In the genomic region with DNA sequence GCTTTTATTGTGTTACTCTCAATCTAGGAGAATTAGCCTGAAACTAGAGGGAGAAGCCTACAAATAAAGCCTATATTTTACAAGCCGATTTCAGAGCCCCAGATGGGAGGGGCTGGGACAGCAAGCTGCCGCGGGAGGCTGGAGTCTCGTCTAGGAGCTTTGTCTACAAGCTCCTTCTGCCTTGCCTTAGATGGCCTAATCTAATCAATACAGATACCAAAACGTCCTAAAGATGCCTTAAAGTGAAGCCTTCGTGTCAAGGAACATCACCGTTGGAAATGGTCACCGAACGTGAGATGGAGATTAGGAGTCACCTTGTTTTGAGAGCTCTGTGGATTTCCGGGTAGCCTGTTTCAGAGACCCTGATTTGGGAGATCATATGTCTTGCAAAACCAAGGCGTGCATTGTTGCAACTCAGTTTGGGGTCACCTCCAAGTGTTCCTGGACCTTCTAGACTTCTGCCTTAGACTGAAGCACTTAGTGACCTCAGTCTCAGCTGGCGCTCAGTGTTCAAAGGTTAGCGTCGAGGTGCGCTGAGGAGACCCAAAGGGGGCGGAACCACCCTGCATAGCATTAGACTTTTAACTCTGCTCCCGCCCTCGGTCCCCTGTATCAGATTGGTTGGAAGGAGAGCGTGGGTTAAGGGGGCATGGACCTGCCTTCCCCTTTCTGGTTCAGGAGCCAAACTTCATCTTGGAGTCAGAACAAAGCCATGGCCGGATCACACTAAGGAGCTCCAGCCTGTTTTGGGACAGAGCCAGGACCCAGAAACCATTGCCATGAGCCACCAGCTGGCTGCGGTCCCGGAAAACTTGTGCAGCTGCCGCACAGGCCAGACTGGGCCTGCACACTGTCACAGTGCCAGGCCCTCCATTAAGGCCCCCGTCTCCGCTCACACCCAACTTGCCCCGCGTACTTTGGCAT, we compare ENCODE assay signal across 8 mouse cellular contexts.
DNase-seq lines count a peak whose midpoint lies in the region; ATAC-seq and TF ChIP-seq lines count a peak whose summit lies in the region.

No protein-coding gene starts in this region.

- peak; percentile 91 for DNase-seq in fibroblast of lung, adult 2 months (ENCODE audit: low read depth)
- peak; percentile 99 for DNase-seq in liver, adult 2 months (ENCODE audit: extremely low read depth, low read depth, low spot score)

- H3K9me3 ChIP-seq in heart, embryonic 12.5 days (replicated peaks) = no peaks in the 10 kb centered on the region
- no peaks in the 10 kb centered on the region for H3K9me3 ChIP-seq in kidney, embryonic 16.5 days (ENCODE audit: low read length)

- ATAC-seq in heart, embryonic 12.5 days (ENCODE audit: insufficient number of reproducible peaks, low FRiP score) = peak; percentile 85
- peak; percentile 85 for ATAC-seq in kidney, embryonic 16.5 days (ENCODE audit: low FRiP score, low TSS enrichment)

- peaks cover 44% of the 10 kb centered on the region for H3K4me1 ChIP-seq in bone marrow macrophage, adult 2 months (ENCODE audit: control insufficient read depth, insufficient read depth, low read length)
- peaks cover 46% of the 10 kb centered on the region for H3K4me1 ChIP-seq in heart, embryonic 12.5 days (replicated peaks)
- peaks cover 38% of the 10 kb centered on the region for H3K4me1 ChIP-seq in kidney, embryonic 16.5 days (ENCODE audit: insufficient read depth, low read length)
- H3K4me1 ChIP-seq in liver, adult 2 months (ENCODE audit: control insufficient read depth, insufficient read depth, low read length) = peaks cover 16% of the 10 kb centered on the region
- peaks cover 10% of the 10 kb centered on the region for H3K4me1 ChIP-seq in testis, adult 2 months (ENCODE audit: control insufficient read depth, insufficient read depth, low read length)

- peak overlapping the region; percentile 77 for H3K27ac ChIP-seq in bone marrow macrophage, adult 2 months (ENCODE audit: insufficient read depth, low read depth, low read length)
- H3K27ac ChIP-seq in heart, embryonic 12.5 days (ENCODE audit: poor library complexity, severe bottlenecking) = peak overlapping the region; percentile 94
- peak overlapping the region; percentile 95 for H3K27ac ChIP-seq in kidney, embryonic 16.5 days (ENCODE audit: low read length)
- H3K27ac ChIP-seq in liver, adult 2 months (replicated peaks; ENCODE audit: insufficient read depth, low read depth, low read length) = peak overlapping the region; percentile 85
- peak overlapping the region; percentile 58 for H3K27ac ChIP-seq in testis, adult 2 months (ENCODE audit: control insufficient read depth, insufficient read depth, low read depth, low read length)

- H3ac ChIP-seq in C2C12 (ENCODE audit: control insufficient read depth, insufficient read length, low read depth) = peak overlapping the region; percentile 70
- no peak overlapping the region for H3ac ChIP-seq in myocyte (ENCODE audit: control insufficient read depth, insufficient read length)

- no peak for TF ChIP-seq POLR2A in bone marrow macrophage, adult 2 months (IDR thresholded peaks at IDR 0.05; ENCODE audit: borderline replicate concordance, low read depth, low read length)
- TF ChIP-seq POLR2A in liver, adult 2 months (IDR thresholded peaks at IDR 0.05; ENCODE audit: extremely low read depth, insufficient read depth, low read length) = no peak
- peak; percentile 56 for TF ChIP-seq POLR2A in myocyte (IDR thresholded peaks at IDR 0.05; ENCODE audit: insufficient read length, low read depth)
- TF ChIP-seq POLR2A in testis, adult 2 months (IDR thresholded peaks at IDR 0.05; ENCODE audit: control insufficient read depth, low read depth, low read length) = no peak

- no peaks in the 10 kb centered on the region for H3K27me3 ChIP-seq in C2C12 (ENCODE audit: control insufficient read depth, insufficient read depth, insufficient read length)
- no peaks in the 10 kb centered on the region for H3K27me3 ChIP-seq in heart, embryonic 12.5 days (replicated peaks)
- H3K27me3 ChIP-seq in kidney, embryonic 16.5 days (ENCODE audit: insufficient read depth, low read length) = no peaks in the 10 kb centered on the region
- no peaks in the 10 kb centered on the region for H3K27me3 ChIP-seq in liver, adult 2 months (ENCODE audit: control insufficient read depth, insufficient read depth, low read length)
- no peaks in the 10 kb centered on the region for H3K27me3 ChIP-seq in myocyte (ENCODE audit: control insufficient read depth, insufficient read depth, insufficient read length)
- no peaks in the 10 kb centered on the region for H3K27me3 ChIP-seq in testis, adult 2 months (ENCODE audit: control insufficient read depth, insufficient read depth, low read length)

- H3K79me3 ChIP-seq in C2C12 (ENCODE audit: low read depth) = no peaks in the 10 kb centered on the region

- H3K9ac ChIP-seq in heart, embryonic 12.5 days = peak overlapping the region; percentile 21
- peak overlapping the region; percentile 59 for H3K9ac ChIP-seq in kidney, embryonic 16.5 days (replicated peaks; ENCODE audit: low read length)
- peak overlapping the region; percentile 43 for H3K9ac ChIP-seq in liver, adult 2 months (ENCODE audit: low read depth, low read length)

- no peaks in the 10 kb centered on the region for H3K79me2 ChIP-seq in C2C12 (ENCODE audit: control insufficient read depth, insufficient read depth)
- H3K79me2 ChIP-seq in liver, adult 2 months (ENCODE audit: control insufficient read depth, insufficient read depth, low read length) = no peaks in the 10 kb centered on the region
- H3K79me2 ChIP-seq in myocyte (ENCODE audit: control insufficient read depth, insufficient read depth) = no peaks in the 10 kb centered on the region

- peak overlapping the region; percentile 18 for H3K4me3 ChIP-seq in C2C12 (ENCODE audit: insufficient read depth, poor library complexity, severe bottlenecking)
- peak overlapping the region; percentile 51 for H3K4me3 ChIP-seq in bone marrow macrophage, adult 2 months (ENCODE audit: insufficient read depth, low read length)
- peak overlapping the region; percentile 35 for H3K4me3 ChIP-seq in heart, embryonic 12.5 days
- H3K4me3 ChIP-seq in kidney, embryonic 16.5 days (ENCODE audit: low read length) = peak overlapping the region; percentile 36
- H3K4me3 ChIP-seq in liver, adult 2 months (ENCODE audit: insufficient read depth, low read depth, low read length) = peak overlapping the region; percentile 48
- H3K4me3 ChIP-seq in myocyte = peak overlapping the region; percentile 22
- peak overlapping the region; percentile 19; the same call in 1 of the 2 replicates for H3K4me3 ChIP-seq in testis, adult 2 months (ENCODE audit: control insufficient read depth, low read depth, low read length)

- H3K36me3 ChIP-seq in C2C12 (ENCODE audit: control insufficient read depth, insufficient read depth) (no peaks in the 10 kb centered on the region), myocyte (ENCODE audit: control insufficient read depth, insufficient read depth) (no peaks in the 10 kb centered on the region)
- H3K36me3 ChIP-seq in heart, embryonic 12.5 days = no peaks in the 10 kb centered on the region
- no peaks in the 10 kb centered on the region for H3K36me3 ChIP-seq in kidney, embryonic 16.5 days (ENCODE audit: insufficient read depth, low read length)
- no peaks in the 10 kb centered on the region for H3K36me3 ChIP-seq in liver, adult 2 months (ENCODE audit: control insufficient read depth, insufficient read depth, low read length)
- H3K36me3 ChIP-seq in testis, adult 2 months (ENCODE audit: control insufficient read depth, insufficient read depth, low read length) = no peaks in the 10 kb centered on the region

- no peak for TF ChIP-seq CTCF in C2C12 (IDR thresholded peaks at IDR 0.05; ENCODE audit: control insufficient read depth, insufficient read depth, insufficient read length)
- no peak for TF ChIP-seq CTCF in bone marrow macrophage, adult 2 months (IDR thresholded peaks at IDR 0.05; ENCODE audit: low read depth, low read length)
- no peak for TF ChIP-seq CTCF in liver, adult 2 months (IDR thresholded peaks at IDR 0.05; ENCODE audit: low read depth, low read length)
- no peak for TF ChIP-seq CTCF in testis, adult 2 months (IDR thresholded peaks at IDR 0.05; ENCODE audit: control insufficient read depth, insufficient read depth, insufficient replicate concordance, low read depth, low read length)

- WGBS in heart, embryonic 12.5 days = 5% methylated on average over 27 of the region's 27 CpGs
- 14% methylated on average over 27 of the region's 27 CpGs for WGBS in kidney, embryonic 16.5 days
- WGBS in liver, adult 2 months = 9% methylated on average over 27 of the region's 27 CpGs

- H3K4me2 ChIP-seq in heart, embryonic 12.5 days = peak overlapping the region; percentile 65
- peak overlapping the region; percentile 66 for H3K4me2 ChIP-seq in kidney, embryonic 16.5 days (replicated peaks; ENCODE audit: low read depth, low read length)
- peak overlapping the region; percentile 97 for H3K4me2 ChIP-seq in myocyte (ENCODE audit: low read depth)

TF ChIP-seq in C2C12, 6 proteins besides CTCF, POLR2A, EP300 and RAD21:
- TF ChIP-seq MYOG (IDR thresholded peaks at IDR 0.05; ENCODE audit: control insufficient read depth, extremely low read depth, insufficient read length) (no peak), MYOD1 (IDR thresholded peaks at IDR 0.05; ENCODE audit: control insufficient read depth, insufficient read length, low read depth) (peak; percentile 96), FOSL1 (IDR thresholded peaks at IDR 0.05; ENCODE audit: insufficient read depth, low read length, poor library complexity, severe bottlenecking) (no peak), USF1 (IDR thresholded peaks at IDR 0.05; ENCODE audit: low read depth) (no peak), CEBPB (IDR thresholded peaks at IDR 0.05; ENCODE audit: low read depth) (no peak), MAX (IDR thresholded peaks at IDR 0.05) (peak; percentile 84)
TF ChIP-seq in C2C12: peak in this region for 2.

TF ChIP-seq in myocyte, 11 proteins besides CTCF, POLR2A, EP300 and RAD21:
- no peak for TF ChIP-seq REST (IDR thresholded peaks at IDR 0.05; ENCODE audit: insufficient read depth, insufficient read length)
- TF ChIP-seq MYOG (IDR thresholded peaks at IDR 0.05; ENCODE audit: control insufficient read depth in 1 of 3, insufficient read depth in 1 of 3, insufficient read length in 2 of 3, low read depth in 2 of 3) = peak; percentile 88 to 99 (median 99)
- TF ChIP-seq SRF (IDR thresholded peaks at IDR 0.05; ENCODE audit: control insufficient read depth, insufficient read length, low read depth) = peak; percentile 40
- TF ChIP-seq E2F4 (IDR thresholded peaks at IDR 0.05; ENCODE audit: insufficient read depth) = peak; percentile 58
- peak; percentile 91 for TF ChIP-seq TCF12 (IDR thresholded peaks at IDR 0.05; ENCODE audit: insufficient read depth, poor library complexity, severe bottlenecking)
- peak; percentile 93 for TF ChIP-seq TCF3 (IDR thresholded peaks at IDR 0.05; ENCODE audit: insufficient read length, low read depth)
- no peak for TF ChIP-seq USF1 (IDR thresholded peaks at IDR 0.05; ENCODE audit: low read depth)
- TF ChIP-seq MYOD1 (IDR thresholded peaks at IDR 0.05; ENCODE audit: control insufficient read depth in 1 of 3, insufficient read length in 2 of 3, low read depth in 2 of 3) = peak in 2 of 3 experiments; percentile 98

Comparison
In these comparisons a context has a peak if more than half of its experiments do, and no peak if none do; other contexts are left out.
1. Peak in every context shown above with its lines: DNase-seq, ATAC-seq, H3K4me3 ChIP-seq and H3K27ac ChIP-seq.